Mouse (Mus musculus) adrenal gland, adult (tissue): ENCODE measurements at regions not wholly inside any gene's neighbourhood (a gene's known extent, or its start where the extent isn't known, plus 50 kb on each side); places are given as distances from the start of the nearest gene placed in this dataset.
"Not testable (repeated sequence)": the region's sequence is repeated elsewhere in the genome, so short reads cannot be mapped to it uniquely, and the experiment has no call there.

Experiments
- DNase-seq, 2 experiments: peaks; one replicate each; pipeline ENCODE4 v3.0.0; 2022 to 2023; ENCODE audit warnings: low spot score in 1 of 2; ENCODE audit not compliant: inconsistent age in 2 of 2

GRCm38 (mm10) chr10:62055408-62055807 is 76.5 kb upstream of the Col13a1 start:
- peak; percentile 26 to 74 for DNase-seq

DNA sequence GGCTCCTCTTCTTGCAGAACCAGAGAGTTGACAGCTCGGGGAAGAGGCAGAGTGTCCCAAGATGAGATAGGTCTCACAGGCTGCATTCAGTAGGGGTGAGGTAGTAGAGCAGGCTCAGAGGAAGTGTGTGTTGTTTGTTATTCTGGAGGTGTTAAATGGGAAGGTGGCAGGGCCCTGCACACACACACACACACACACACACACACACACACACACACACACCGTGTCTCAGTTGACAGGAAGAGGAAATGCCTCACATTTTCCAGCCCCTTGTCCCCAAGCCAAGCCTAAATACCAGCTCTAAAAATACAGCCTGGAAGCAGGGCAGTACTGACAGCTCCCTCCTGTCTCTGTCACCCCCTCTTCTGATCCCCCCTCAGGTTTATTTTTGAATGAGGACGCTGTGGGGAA is 70.9 kb upstream of the Col13a1 start:
- peak; percentile 20 to 51 for DNase-seq

GRCm38 (mm10) chr10:62044408-62044807 is 65.5 kb upstream of the Col13a1 start:
- no peak for DNase-seq

DNA sequence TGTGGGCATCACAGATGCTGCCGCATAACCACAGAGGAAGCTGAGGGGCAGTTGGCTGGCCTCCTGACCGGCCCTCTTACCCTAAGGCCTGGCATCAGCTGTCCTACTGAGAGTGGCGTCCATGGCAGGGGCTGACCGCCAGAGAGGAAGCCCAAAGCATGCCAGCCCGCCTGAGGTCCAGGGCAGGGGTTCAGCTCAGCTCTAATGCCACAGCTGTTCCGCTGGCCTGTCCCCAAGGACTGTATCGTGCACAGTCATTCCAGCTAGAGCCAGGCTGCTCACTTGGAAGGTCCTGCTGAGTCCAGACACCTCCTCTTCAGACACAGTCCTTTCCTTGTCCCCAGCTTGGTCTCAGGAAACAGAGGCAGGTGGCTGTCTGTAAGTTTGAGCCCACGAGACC is 61.0 kb upstream of the Col13a1 start:
- no peak for DNase-seq

- DNase-seq, result no peak
These were observed 59.7 kb upstream of the Col13a1 start for GRCm38 (mm10) chr10:62038656-62039055.

DNA sequence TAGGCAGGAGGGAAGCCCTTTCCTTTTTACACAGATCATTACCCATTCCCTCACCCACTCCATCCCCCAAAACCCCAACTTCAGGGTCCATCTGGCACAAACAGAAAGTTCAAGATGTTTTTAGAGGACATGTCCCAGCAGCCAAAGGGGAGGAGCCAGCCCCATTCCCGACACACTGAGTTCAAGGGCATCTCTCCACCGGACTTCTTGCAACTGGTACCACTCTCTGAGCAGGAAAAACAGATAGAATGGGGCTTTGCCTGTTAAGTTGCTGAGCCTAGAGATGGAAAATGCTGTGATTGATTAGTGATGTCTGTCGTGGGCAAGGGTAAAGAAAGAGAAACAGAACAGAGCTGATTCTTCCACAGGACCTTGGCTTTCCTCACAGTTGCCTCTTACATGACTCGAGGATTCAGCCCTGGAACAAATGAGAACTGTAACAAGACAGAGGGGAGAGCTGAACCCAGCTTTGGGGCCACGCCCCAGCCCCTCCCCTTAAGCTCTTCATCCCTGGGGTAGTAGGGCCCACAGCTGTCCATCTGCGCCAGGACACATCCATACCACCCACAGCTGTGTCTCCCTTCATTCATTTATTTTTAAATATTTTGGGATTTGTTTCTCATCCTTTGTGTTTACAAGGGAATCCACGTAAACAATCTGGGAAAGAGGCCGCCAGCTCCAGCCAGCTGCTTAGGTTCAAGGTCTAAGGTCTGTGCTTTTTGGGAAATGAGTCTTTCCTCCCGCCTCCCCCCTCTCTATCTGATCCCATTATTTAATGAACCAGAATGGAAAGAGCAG is 58.7 kb upstream of the Col13a1 start:
- DNase-seq, result peak in 1 of 2 experiments; percentile 27

GRCm38 (mm10) chr10:62036815-62037214 is 57.9 kb upstream of the Col13a1 start:
- DNase-seq, result no peak

DNA sequence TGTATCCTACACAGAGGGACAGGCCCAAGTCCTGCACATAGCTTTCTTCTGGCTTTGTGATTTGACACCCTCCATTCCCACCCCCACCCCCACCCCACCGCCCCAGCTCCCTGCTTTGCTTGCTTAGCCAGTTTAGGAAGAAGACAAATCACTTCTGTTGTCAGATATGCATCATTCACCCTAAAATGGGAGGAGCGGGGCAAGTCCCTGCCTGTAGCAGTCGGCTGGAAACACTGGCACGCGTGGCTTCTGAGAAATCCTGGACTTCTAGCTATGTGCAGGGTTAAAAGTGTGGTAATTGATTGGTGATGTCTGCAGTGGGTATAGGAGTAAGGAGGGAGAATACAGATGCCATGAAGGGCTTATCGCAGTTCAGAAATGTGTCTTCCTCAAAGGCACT is 55.4 kb upstream of the Col13a1 start:
- no peak for DNase-seq

GRCm38 (mm10) chr10:62033748-62034147 is 54.8 kb upstream of the Col13a1 start:
- DNase-seq, result no peak

GRCm38 (mm10) chr10:62031986-62032385 is 53.1 kb upstream of the Col13a1 start:
- DNase-seq, result not testable (repeated sequence)

DNA sequence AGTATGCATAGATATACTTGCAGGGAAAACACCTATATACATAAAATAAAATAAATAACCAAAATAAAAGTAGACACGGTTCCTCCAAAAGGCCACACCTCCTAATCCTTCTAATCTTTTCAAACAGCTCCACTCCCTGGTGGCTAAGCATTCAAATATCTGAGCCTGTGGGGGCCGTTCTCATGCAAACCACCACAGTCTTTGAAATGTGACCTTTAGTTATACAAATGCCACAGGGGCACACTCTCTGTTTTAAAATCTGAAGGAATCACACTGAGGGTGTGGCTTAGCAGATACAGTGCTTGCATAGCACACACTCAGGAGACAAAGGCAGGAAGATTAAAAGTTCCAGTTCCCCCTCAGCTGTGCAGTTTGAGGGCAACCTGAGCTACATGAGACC is 50.4 kb upstream of the Col13a1 start:
- DNase-seq, result no peak
